Mouse (Mus musculus) left cerebral cortex, postnatal 10 days (tissue): Measurements from ENCODE around the gene Cnpy1. TPM values are rescaled to one million over a fixed set of nuclear protein-coding genes. Genes with fewer than 3 reads are reported as not detected.

Experiments used
- DNase-seq, 2 experiments: peaks; one replicate each; pipeline ENCODE4 v3.0.0; 2021 to 2022; ENCODE audit warnings: low spot score in 2 of 2, mixed read lengths in 1 of 2; ENCODE audit errors: extremely low spot score in 1 of 2
- intact Hi-C: fragments of 180-260 bp; cut with DNase I; formaldehyde crosslinking; loops from one replicate; pipeline ENCODE4 v1.15.1; 2025
- total RNA-seq, 2 experiments: library from RNA; stranded (reverse); gene quantifications; 2 replicates each; pipeline ENCODE4 v1.2.3; 2021

The Cnpy1 gene
- total RNA-seq, 2 experiments from 2014 or later = 0.17 to 0.20 TPM

DNA sequence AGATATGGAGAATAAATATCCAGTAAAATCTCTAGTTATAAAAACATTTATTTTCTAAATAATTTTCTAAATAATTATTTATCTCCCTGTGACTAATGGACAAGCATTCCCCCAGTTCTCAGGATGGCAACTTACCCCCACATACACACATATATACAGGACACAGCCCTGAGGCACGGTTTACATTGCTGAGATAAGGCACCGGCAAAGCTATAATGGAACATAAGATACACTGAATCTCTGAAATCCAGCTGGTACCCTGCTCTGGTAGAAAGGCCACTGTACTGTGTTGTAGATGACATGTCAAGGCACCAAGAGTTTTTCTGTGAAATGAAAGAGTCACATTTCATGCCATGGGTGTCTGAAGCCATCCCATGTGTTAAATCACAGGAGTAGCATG, 40.9 kb downstream of the Cnpy1 start:
- no peak for DNase-seq
- intact Hi-C loops = loop anchor here (5.0 kb wide), 1 partner anchor 32 kb away; no protein-coding TSS in a partner anchor

DNA sequence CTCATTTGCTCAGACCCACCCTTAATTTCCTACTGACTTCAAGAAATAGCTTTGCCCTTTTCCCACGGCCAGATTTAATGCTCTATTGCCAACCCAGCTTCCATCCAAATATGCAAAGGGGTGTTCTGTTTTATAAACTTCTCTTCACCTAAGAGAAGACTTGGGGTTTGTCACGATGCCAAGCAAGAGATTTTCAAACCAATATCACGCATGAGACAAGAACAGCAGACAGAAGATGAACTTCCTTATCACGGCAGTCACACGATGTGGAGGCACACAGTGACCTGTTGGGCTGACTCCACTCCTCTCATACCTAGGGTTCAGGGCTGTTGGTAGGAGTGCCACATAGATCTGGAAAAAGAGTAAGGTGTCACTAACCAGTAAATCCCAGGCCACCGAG, 42.5 kb downstream of the Cnpy1 start:
- no peak for DNase-seq
- intact Hi-C loops = no loop called here

DNA sequence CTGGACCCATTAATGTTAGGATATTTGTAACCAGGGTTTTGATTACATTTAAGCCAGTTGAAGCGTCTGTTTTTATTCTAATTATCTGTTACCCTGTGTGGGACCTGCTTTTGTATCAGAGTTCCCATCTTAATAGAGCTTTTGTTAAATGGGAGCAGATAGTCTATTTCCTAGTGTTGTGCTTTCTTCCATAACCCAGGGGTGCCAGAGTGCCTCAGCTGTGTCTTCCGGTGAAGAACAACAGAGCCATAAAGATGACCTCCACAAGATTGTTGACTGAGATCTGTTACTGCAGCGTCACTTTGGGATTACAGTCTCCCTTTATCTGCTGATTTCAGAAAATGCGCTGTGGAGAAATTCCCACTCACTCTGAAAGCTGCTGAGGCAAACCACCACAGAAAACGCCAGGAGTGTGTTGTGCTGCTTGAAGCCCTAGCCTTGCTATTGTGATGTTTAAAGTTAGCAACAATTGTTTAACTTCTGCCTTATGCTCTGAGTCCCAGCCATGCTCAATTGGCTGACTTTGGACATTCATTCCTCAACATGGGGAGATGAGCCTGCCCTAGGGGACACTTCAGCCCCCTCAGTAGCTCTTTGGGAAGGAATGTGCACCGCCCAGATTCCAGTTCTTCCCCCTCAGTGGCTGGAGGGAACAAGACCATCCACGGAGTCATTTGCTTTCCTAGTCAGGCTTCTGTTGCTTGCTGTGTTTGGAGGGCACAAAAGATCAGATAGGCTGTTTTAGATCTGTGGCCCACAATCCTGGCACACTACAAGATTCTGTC, 46.3 kb downstream of the Cnpy1 start:
- DNase-seq = no peak
- intact Hi-C loops = no loop called here

GRCm38 (mm10) chr5:28195473-28195872, 50.1 kb downstream of the Cnpy1 start:
- no peak for DNase-seq

GRCm38 (mm10) chr5:28192099-28192454, 53.5 kb downstream of the Cnpy1 start:
- no peak for DNase-seq
- intact Hi-C loops = no loop called here

More at GRCm38 (mm10) chr5:28195473-28195872, 50.1 kb downstream of the Cnpy1 start:
- intact Hi-C loops = no loop called here

GRCm38 (mm10) chr5:28191201-28192098, 54.2 kb downstream of the Cnpy1 start:
- DNase-seq = no peak
- intact Hi-C loops = no loop called here

GRCm38 (mm10) chr5:28179237-28179790, 66.3 kb downstream of the Cnpy1 start:
- no peak for DNase-seq
- intact Hi-C loops = no loop called here

DNA sequence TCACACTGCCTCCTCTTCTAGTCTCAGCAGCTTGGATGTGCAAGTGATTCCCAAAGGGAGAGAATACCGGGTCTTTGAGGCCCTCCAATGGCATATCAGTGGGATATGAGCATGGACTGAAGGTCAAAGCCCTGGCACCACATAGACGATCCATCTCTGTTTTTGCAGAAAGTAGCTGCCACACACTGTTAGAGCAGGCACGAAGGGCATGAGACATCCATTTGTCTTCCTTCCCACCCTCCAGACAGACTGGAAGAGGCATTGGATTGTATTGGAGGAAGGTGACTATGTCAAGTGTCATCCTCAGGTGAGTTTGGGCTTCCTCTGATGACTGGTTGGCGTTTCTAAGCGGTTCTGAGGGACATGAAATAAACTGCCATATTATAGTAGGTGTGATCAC, 67.3 kb downstream of the Cnpy1 start:
- DNase-seq = no peak
- intact Hi-C loops = no loop called here

DNA sequence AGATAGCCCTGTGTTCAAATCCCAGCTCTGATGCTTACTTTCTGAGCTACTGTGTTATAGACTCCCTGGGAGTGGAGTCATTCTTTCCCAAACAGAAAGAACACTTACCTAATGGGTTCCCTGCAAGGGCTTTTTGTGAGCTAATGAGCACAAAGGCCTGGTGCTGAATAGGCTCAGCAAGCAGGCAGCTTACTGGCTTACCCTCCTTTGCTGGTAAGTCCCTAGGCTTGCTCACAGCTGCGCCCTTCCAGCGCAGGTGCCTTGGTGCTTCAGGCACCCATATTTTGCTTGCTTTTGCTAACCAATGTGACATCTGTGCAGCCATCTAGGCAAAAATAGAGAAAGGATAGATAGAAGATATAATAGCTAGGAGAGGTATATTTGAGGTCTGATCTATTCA, 69.0 kb downstream of the Cnpy1 start:
- DNase-seq = no peak
- intact Hi-C loops = no loop called here

- DNase-seq = no peak
Observed at GRCm38 (mm10) chr5:28176023-28176422, 69.6 kb downstream of the Cnpy1 start.

DNA sequence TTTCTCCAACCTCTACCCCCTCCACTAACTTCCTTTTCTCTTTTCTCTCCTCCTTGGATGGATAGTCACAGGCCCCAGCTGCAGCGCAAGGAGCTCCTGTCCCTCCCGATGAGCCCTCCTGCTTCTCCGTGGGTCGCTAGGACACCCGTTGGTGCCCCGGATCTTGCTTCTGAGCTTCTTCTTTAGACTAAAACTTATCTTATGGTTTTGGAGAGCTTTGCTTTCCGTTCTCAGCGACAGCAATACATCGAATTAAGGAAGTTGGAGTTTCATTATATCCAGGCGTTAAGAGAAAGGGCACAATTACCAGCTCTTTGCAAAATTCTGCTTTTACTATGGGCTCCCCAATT, 70.1 kb downstream of the Cnpy1 start:
- DNase-seq = no peak
- intact Hi-C loops = no loop called here

More at GRCm38 (mm10) chr5:28176023-28176422, 69.6 kb downstream of the Cnpy1 start:
- intact Hi-C loops = no loop called here

DNA sequence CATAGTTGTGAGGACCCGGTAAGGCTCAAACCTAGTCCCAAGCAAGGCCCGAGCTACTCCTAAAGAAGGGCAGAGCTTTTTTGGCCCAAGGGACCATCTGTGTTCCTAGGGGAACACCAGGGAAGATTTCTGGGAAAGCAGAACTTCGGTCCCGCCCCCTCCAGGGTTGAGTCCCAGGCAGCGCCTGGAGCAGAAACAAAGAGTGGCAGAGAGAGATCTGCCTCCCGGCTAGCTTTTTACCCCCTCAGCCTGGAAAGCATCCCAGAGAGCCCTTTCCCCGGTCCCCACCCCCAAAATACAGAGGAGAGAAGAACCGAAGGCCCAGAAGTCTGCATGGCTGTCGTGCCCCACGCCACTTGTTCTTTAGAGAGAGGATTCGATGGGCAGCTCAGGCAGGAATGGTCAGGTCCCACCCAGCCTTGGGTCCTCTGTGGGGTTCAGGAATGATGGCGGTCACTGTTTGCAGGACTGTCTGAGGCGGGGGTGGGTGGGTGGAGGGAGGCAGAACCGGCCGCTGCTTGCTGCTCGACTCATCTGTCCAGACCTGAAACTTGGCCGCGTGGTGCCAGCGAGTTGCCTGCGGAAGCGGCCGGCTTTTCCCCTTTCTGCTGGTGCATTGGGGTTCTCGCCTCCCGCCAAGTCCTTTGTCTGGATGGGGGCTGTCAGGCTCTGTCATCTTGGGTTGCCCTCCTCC, 70.6 kb downstream of the Cnpy1 start:
- DNase-seq = no peak
- intact Hi-C loops = loop anchor here (5.0 kb wide), 1 partner anchor 32 kb away; no protein-coding TSS in a partner anchor

DNA sequence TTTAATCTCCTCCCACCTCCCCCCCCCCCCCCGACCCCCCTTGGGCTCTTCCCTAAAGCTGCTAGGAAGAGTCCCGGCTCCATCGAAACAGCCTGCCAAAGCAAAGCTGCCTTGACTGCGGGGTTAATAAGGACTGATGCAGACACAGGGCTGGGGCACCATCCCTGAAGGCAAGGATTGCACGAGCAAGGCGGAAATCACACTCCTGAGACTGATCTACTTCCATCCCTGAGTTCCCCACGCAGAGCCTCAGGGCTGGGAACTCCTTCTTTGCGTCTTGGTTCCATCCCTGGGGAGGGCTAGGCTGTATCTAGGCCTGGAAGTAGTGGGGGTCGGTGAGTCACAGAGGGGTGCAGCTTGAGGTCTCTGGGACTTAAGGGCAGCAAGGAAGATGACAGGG, 71.5 kb downstream of the Cnpy1 start:
- intact Hi-C loops = loop anchor here (5.0 kb wide), 1 partner anchor 33 kb away; no protein-coding TSS in a partner anchor
- DNase-seq = no peak

GRCm38 (mm10) chr5:28173674-28174073, 71.9 kb downstream of the Cnpy1 start:
- DNase-seq = no peak
- intact Hi-C loops = loop anchor here (5.0 kb wide), 1 partner anchor 34 kb away; no protein-coding TSS in a partner anchor

GRCm38 (mm10) chr5:28172921-28173670, 72.5 kb downstream of the Cnpy1 start:
- DNase-seq = no peak
- intact Hi-C loops = loop anchor here (5.0 kb wide), 1 partner anchor 34 kb away; no protein-coding TSS in a partner anchor

DNA sequence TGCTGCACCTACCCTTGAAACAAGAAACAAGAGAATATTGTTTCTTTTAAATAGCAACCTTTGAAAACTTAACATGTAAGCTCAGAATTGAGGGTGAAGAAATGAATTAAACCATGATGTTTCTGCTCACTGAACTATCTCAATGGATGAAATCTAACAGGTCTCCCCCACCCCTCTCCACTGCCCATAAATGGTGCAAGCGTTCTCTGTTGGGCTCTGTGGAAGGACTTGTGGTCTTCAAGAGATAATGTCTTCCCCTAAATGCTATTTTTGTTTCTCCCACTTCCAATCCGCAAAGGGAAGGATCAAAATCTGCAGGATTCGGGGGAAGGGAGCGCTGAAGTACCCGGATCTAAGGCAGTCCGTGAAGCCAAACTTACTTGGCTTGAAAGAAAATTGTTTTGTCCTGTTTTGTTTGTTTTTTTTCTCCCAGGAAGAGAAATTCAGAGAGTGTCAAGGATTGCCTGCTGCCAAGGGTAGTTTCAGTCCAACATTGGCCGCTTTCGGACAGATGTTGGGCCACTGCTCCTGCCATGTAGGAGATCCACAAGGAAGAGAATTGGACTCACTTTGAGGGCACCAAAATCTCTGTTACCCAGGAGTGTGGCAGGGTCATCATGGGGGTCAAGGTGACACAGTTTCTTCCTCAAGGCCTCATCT, 73.2 kb downstream of the Cnpy1 start:
- intact Hi-C loops = loop anchor here (5.0 kb wide), 1 partner anchor 35 kb away; no protein-coding TSS in a partner anchor
- DNase-seq = no peak

DNA sequence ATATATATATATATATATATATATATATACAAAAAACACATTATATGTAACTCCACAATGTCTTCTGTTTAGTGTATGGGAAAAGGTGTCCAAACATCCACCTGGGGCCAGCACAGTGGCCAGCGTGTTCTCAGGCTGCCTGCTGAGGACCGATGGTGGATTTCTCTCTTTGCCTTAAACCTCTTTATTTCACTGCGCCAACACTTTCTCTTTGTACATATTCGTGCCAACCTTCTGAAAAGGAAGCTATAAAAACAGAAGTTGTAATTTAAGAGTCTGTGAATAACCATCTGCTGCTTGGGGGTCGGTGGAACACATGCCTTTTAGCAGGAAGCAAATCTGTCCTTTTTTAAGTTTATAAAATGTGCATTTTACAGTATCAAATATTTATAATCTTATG, 73.9 kb downstream of the Cnpy1 start:
- intact Hi-C loops = loop anchor here (5.0 kb wide), 1 partner anchor 36 kb away; no protein-coding TSS in a partner anchor
- no peak for DNase-seq

GRCm38 (mm10) chr5:28170892-28171291, 74.7 kb downstream of the Cnpy1 start:
- intact Hi-C loops = loop anchor here (5.0 kb wide), 1 partner anchor 36 kb away; no protein-coding TSS in a partner anchor
- no peak for DNase-seq
